Mouse (Mus musculus) small intestine, adult 2 months (tissue): ENCODE results near the gene Sp2.

Source experiments
- CTCF ChIP-seq: fragments of 200-500 bp; IDR thresholded peaks from 2 replicates; pipeline ENCODE4 v1.5.1; 2012; ENCODE audit warnings: low read depth, mild to moderate bottlenecking, control low read depth, inconsistent platforms, low read length, moderate library complexity, mixed read lengths; ENCODE audit not compliant: insufficient replicate concordance, insufficient read length; ENCODE audit errors: extremely low read depth
- POLR2A ChIP-seq: fragments of 200-500 bp; IDR thresholded peaks from 2 replicates; pipeline ENCODE4 v1.6.1; 2012; ENCODE audit warnings: low read depth, mild to moderate bottlenecking, control low read depth, inconsistent platforms, low read length, moderate library complexity

- TF ChIP-seq POLR2A (peak; percentile 69; the same call in 1 of the 2 replicates), CTCF (peak; percentile 80)
Observed at GRCm38 (mm10) chr11:96916044-96916884, 66.5 kb downstream of the Sp2 start, which contains the start of gene Cdk5rap3.
